21 mouse cellular contexts compared by ENCODE assay signal in the genomic region with DNA sequence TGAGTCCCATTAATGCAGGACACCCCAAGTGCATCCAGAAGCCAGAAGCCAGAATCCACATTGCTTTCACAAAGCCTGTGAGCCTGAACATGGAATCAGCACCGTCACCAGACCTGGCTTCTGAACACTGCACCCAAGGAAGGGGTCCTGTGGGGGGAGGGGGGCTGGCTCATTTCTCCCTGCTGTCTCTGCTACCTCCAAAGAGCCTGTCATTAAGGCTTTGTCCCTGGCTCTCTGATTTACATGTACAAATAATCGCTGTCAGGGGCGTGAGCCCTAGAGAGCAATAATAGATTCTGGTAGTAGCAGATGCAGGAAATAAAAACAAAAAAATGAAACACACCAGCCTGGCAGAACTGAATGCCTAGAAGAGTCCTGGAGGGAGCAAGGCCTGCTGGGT.
DNase-seq lines count a peak whose midpoint lies in the region; ATAC-seq and TF ChIP-seq lines count a peak whose summit lies in the region.
"Had no signal": no experiment of that assay in that cellular context is flagged by ENCODE, and none has a peak within 500 bp of the region (broad histone marks: within the 10 kb centered on the region; RNA-seq: fewer than 3 reads in every experiment).

No protein-coding gene starts in this region.

- WGBS in stomach, embryonic 16.5 days = 47% methylated on average over 3 of the region's 3 CpGs
- WGBS in stomach, postnatal 0 days = 57% methylated on average over 3 of the region's 3 CpGs
- 39% methylated on average over 3 of the region's 3 CpGs for WGBS in hindbrain, embryonic 11.5 days
- WGBS in midbrain, embryonic 12.5 days = 16% methylated on average over 3 of the region's 3 CpGs
- 8% methylated on average over 3 of the region's 3 CpGs for WGBS in neural tube, embryonic 15.5 days

- ATAC-seq in stomach, embryonic 16.5 days (ENCODE audit: insufficient read depth, low FRiP score) = no peak
- no peak for ATAC-seq in stomach, postnatal 0 days (ENCODE audit: low FRiP score, low TSS enrichment)
- peak; percentile 45; the same call in 1 of the 2 replicates for ATAC-seq in hindbrain, embryonic 11.5 days (ENCODE audit: low FRiP score)
- ATAC-seq in midbrain, embryonic 12.5 days (ENCODE audit: low FRiP score, low read depth) = peak; percentile 39
- ATAC-seq in neural tube, embryonic 15.5 days (ENCODE audit: low FRiP score) = 0 out of 2 replicates have a peak, but pooled peaks have one; percentile 18
- ATAC-seq: activated CD4-positive, CD25-positive, alpha-beta regulatory T cell, adult 4 months; intestine, embryonic 16.5 days; liver, embryonic 12.5 days; Patski had no signal

- H3K36me3 ChIP-seq in stomach, embryonic 16.5 days (ENCODE audit: control insufficient read depth, insufficient read depth, low read length) = no peaks in the 10 kb centered on the region
- no peaks in the 10 kb centered on the region for H3K36me3 ChIP-seq in stomach, postnatal 0 days (ENCODE audit: control insufficient read depth, insufficient read depth, low read length)
- no peaks in the 10 kb centered on the region for H3K36me3 ChIP-seq in hindbrain, embryonic 11.5 days (ENCODE audit: control insufficient read depth, insufficient read depth, low read length)
- H3K36me3 ChIP-seq in midbrain, embryonic 12.5 days = no peaks in the 10 kb centered on the region
- no peaks in the 10 kb centered on the region for H3K36me3 ChIP-seq in neural tube, embryonic 15.5 days
- H3K36me3 ChIP-seq: liver, embryonic 12.5 days had no signal

- H3K4me2 ChIP-seq in stomach, embryonic 16.5 days (ENCODE audit: low read depth, low read length) = no peak overlapping the region
- H3K4me2 ChIP-seq in stomach, postnatal 0 days (replicated peaks; ENCODE audit: low read depth) = no peak overlapping the region
- no peak overlapping the region for H3K4me2 ChIP-seq in hindbrain, embryonic 11.5 days (replicated peaks; ENCODE audit: low read depth, low read length)
- H3K4me2 ChIP-seq in midbrain, embryonic 12.5 days (replicated peaks) = no peak overlapping the region
- H3K4me2 ChIP-seq in neural tube, embryonic 15.5 days = no peak overlapping the region
- H3K4me2 ChIP-seq: heart, embryonic 11.5 days; liver, embryonic 12.5 days; lung, embryonic 14.5 days had no signal

- no peak for DNase-seq in stomach, postnatal 0 days (ENCODE audit: low spot score)
- DNase-seq in hindbrain, embryonic 11.5 days (ENCODE audit: low spot score) = peak; percentile 32
- no peak for DNase-seq in thymus, postnatal 0 days (ENCODE audit: low spot score)
- no peak for DNase-seq in cerebellum, adult 11 months
- DNase-seq in adrenal gland, postnatal 36 days = no peak
- DNase-seq: adrenal gland, postnatal 14 days; cerebellum, postnatal 14 days; embryo, embryonic 11 days; heart, postnatal 14 days; lung, embryonic 14.5 days; lung, postnatal 4 days; right cerebral cortex, adult 18-20 months had no signal

- H3K27me3 ChIP-seq in stomach, embryonic 16.5 days (ENCODE audit: control insufficient read depth, insufficient read depth, low read length) = no peaks in the 10 kb centered on the region
- H3K27me3 ChIP-seq in stomach, postnatal 0 days (ENCODE audit: control insufficient read depth, insufficient read depth, low read length) = no peaks in the 10 kb centered on the region
- no peaks in the 10 kb centered on the region for H3K27me3 ChIP-seq in hindbrain, embryonic 11.5 days (ENCODE audit: control insufficient read depth, insufficient read depth, low read length)
- H3K27me3 ChIP-seq in midbrain, embryonic 12.5 days = no peaks in the 10 kb centered on the region
- H3K27me3 ChIP-seq in neural tube, embryonic 15.5 days (replicated peaks) = no peaks in the 10 kb centered on the region
- H3K27me3 ChIP-seq: liver, embryonic 12.5 days had no signal

- H3K4me1 ChIP-seq in stomach, embryonic 16.5 days (ENCODE audit: control insufficient read depth, insufficient read depth, low read length) = peaks cover 38% of the 10 kb centered on the region
- peaks cover 5% of the 10 kb centered on the region for H3K4me1 ChIP-seq in stomach, postnatal 0 days (replicated peaks; ENCODE audit: control insufficient read depth, insufficient read depth)
- peaks cover 12% of the 10 kb centered on the region for H3K4me1 ChIP-seq in hindbrain, embryonic 11.5 days (replicated peaks; ENCODE audit: control insufficient read depth, insufficient read depth, low read length)
- H3K4me1 ChIP-seq in midbrain, embryonic 12.5 days = peaks cover 72% of the 10 kb centered on the region
- H3K4me1 ChIP-seq in neural tube, embryonic 15.5 days = peaks cover 66% of the 10 kb centered on the region

- peak overlapping the region; percentile 37; the same call in 1 of the 2 replicates for H3K27ac ChIP-seq in stomach, embryonic 16.5 days (ENCODE audit: low read length)
- H3K27ac ChIP-seq in stomach, postnatal 0 days (replicated peaks) = no peak overlapping the region
- H3K27ac ChIP-seq in hindbrain, embryonic 11.5 days (ENCODE audit: low read depth, low read length) = peak overlapping the region; percentile 62
- peak overlapping the region; percentile 74 for H3K27ac ChIP-seq in midbrain, embryonic 12.5 days (replicated peaks)
- peak overlapping the region; percentile 72 for H3K27ac ChIP-seq in neural tube, embryonic 15.5 days (replicated peaks)
- H3K27ac ChIP-seq: layer of hippocampus, adult 2 months; liver, embryonic 12.5 days had no signal

- H3K9ac ChIP-seq in stomach, embryonic 16.5 days (ENCODE audit: low read length) = peak overlapping the region; percentile 29
- no peak overlapping the region; the same call in 1 of the 2 replicates for H3K9ac ChIP-seq in stomach, postnatal 0 days (ENCODE audit: low read length)
- no peak overlapping the region for H3K9ac ChIP-seq in hindbrain, embryonic 11.5 days (ENCODE audit: low read depth, low read length)
- no peak overlapping the region; the same call in 1 of the 2 replicates for H3K9ac ChIP-seq in midbrain, embryonic 12.5 days (replicated peaks)
- H3K9ac ChIP-seq in neural tube, embryonic 15.5 days (replicated peaks) = no peak overlapping the region
- H3K9ac ChIP-seq: liver, embryonic 12.5 days; lung, embryonic 14.5 days had no signal

- TF ChIP-seq EP300 in stomach, postnatal 0 days (optimal IDR thresholded peaks at IDR 0.05) = no peak

- no peaks in the 10 kb centered on the region for H3K9me3 ChIP-seq in stomach, embryonic 16.5 days (replicated peaks; ENCODE audit: control insufficient read depth, low read length)
- no peaks in the 10 kb centered on the region for H3K9me3 ChIP-seq in stomach, postnatal 0 days (ENCODE audit: control insufficient read depth, low read length)
- no peaks in the 10 kb centered on the region for H3K9me3 ChIP-seq in hindbrain, embryonic 11.5 days (ENCODE audit: control insufficient read depth, low read length)
- H3K9me3 ChIP-seq in midbrain, embryonic 12.5 days = no peaks in the 10 kb centered on the region
- no peaks in the 10 kb centered on the region for H3K9me3 ChIP-seq in neural tube, embryonic 15.5 days (replicated peaks)
- H3K9me3 ChIP-seq: liver, embryonic 12.5 days had no signal

- TF ChIP-seq CTCF in stomach, postnatal 0 days (IDR thresholded peaks at IDR 0.05; ENCODE audit: low read depth) = no peak

- no peak overlapping the region for H3K4me3 ChIP-seq in stomach, embryonic 16.5 days (replicated peaks; ENCODE audit: low read length)
- no peak overlapping the region for H3K4me3 ChIP-seq in stomach, postnatal 0 days (ENCODE audit: low read depth, low read length)
- H3K4me3 ChIP-seq in hindbrain, embryonic 11.5 days (ENCODE audit: low read depth, low read length) = no peak overlapping the region
- H3K4me3 ChIP-seq in midbrain, embryonic 12.5 days = no peak overlapping the region
- no peak overlapping the region for H3K4me3 ChIP-seq in neural tube, embryonic 15.5 days (replicated peaks)
- H3K4me3 ChIP-seq: layer of hippocampus, adult 2 months; liver, embryonic 12.5 days had no signal

Comparison
In these comparisons a context has a peak if more than half of its experiments do, and no peak if none do; other contexts are left out.
1. ATAC-seq: peak in hindbrain, embryonic 11.5 days (single experiment), midbrain, embryonic 12.5 days (single experiment) and neural tube, embryonic 15.5 days (single experiment); none in stomach, embryonic 16.5 days (single experiment) and stomach, postnatal 0 days (single experiment).